Mouse (Mus musculus): ENCODE measurements around the gene Ehd1. TPM values are rescaled to one million over a fixed set of nuclear protein-coding genes. Genes with fewer than 3 reads are reported as not detected.
"Not testable (repeated sequence)": the region's sequence is repeated elsewhere in the genome, so short reads cannot be mapped to it uniquely, and the experiment has no call there.

The Ehd1 gene
- polyA plus RNA-seq, 1 experiment, result 142 TPM

GRCm38 (mm10) chr19:6296551-6297210, 20.2 kb downstream of the Ehd1 start:
- no peak for DNase-seq (ENCODE audit: low read depth, low spot score)
- 74% methylated on average over 5 of the region's 5 CpGs for WGBS

GRCm38 (mm10) chr19:6297641-6298040, 21.1 kb downstream of the Ehd1 start:
- no peak for DNase-seq (ENCODE audit: low read depth, low spot score)
- WGBS, result 55% methylated on average over 9 of the region's 9 CpGs

GRCm38 (mm10) chr19:6299003-6299402, 22.5 kb downstream of the Ehd1 start:
- 72% methylated on average over 4 of the region's 4 CpGs for WGBS
- DNase-seq (ENCODE audit: low read depth, low spot score), result no peak

GRCm38 (mm10) chr19:6299450-6300267, 23.1 kb downstream of the Ehd1 start:
- no peak for DNase-seq (ENCODE audit: low read depth, low spot score)

GRCm38 (mm10) chr19:6300402-6300841, 23.9 kb downstream of the Ehd1 start:
- WGBS, result 59% methylated on average over 7 of the region's 7 CpGs
- no peak for DNase-seq (ENCODE audit: low read depth, low spot score)

More at GRCm38 (mm10) chr19:6299450-6300267, 23.1 kb downstream of the Ehd1 start:
- WGBS, result 75% methylated on average over 7 of the region's 7 CpGs

GRCm38 (mm10) chr19:6302114-6302513, 25.6 kb downstream of the Ehd1 start:
- no peak for DNase-seq (ENCODE audit: low read depth, low spot score)
- WGBS, result 90% methylated on average over 5 of the region's 5 CpGs

- no peak for DNase-seq (ENCODE audit: low read depth, low spot score)
These were observed 26.0 kb downstream of the Ehd1 start for GRCm38 (mm10) chr19:6302522-6302921.

GRCm38 (mm10) chr19:6303831-6304230, 27.3 kb downstream of the Ehd1 start:
- 79% methylated on average over 6 of the region's 6 CpGs for WGBS
- no peak for DNase-seq (ENCODE audit: low read depth, low spot score)

More at GRCm38 (mm10) chr19:6302522-6302921, 26.0 kb downstream of the Ehd1 start:
- 58% methylated on average over 4 of the region's 4 CpGs for WGBS

GRCm38 (mm10) chr19:6304787-6305516, 28.4 kb downstream of the Ehd1 start:
- DNase-seq (ENCODE audit: low read depth, low spot score), result peak; percentile 93
- WGBS, result 7% methylated on average over 5 of the region's 5 CpGs

GRCm38 (mm10) chr19:6305517-6306115, 29.1 kb downstream of the Ehd1 start:
- WGBS, result 51% methylated on average over 8 of the region's 8 CpGs
- DNase-seq (ENCODE audit: low read depth, low spot score), result no peak

- no peak for DNase-seq (ENCODE audit: low read depth, low spot score)
- under 1% methylated on average over 38 of the region's 38 CpGs for WGBS
These were observed 29.6 kb downstream of the Ehd1 start, which contains the start of gene Cdc42bpg for GRCm38 (mm10) chr19:6306137-6306551. Gene Cdc42bpg (plus strand): TSS chr19:6306456.

- 1% methylated on average over 31 of the region's 34 CpGs for WGBS
- no peak for DNase-seq (ENCODE audit: low read depth, low spot score)
These were observed 30.1 kb downstream of the Ehd1 start for GRCm38 (mm10) chr19:6306586-6306985.

GRCm38 (mm10) chr19:6307733-6308531, 31.4 kb downstream of the Ehd1 start:
- WGBS, result 42% methylated on average over 9 of the region's 9 CpGs
- no peak for DNase-seq (ENCODE audit: low read depth, low spot score)

GRCm38 (mm10) chr19:6310181-6310580, 33.7 kb downstream of the Ehd1 start:
- 92% methylated on average over 5 of the region's 5 CpGs for WGBS
- DNase-seq (ENCODE audit: low read depth, low spot score), result no peak

- WGBS, result 68% methylated on average over 3 of the region's 3 CpGs
- not testable (repeated sequence) for DNase-seq (ENCODE audit: low read depth, low spot score)
These were observed 35.3 kb downstream of the Ehd1 start for GRCm38 (mm10) chr19:6311783-6312182.

GRCm38 (mm10) chr19:6313796-6314195, 37.3 kb downstream of the Ehd1 start:
- no peak for DNase-seq (ENCODE audit: low read depth, low spot score)
- 94% methylated on average over 8 of the region's 8 CpGs for WGBS

GRCm38 (mm10) chr19:6314513-6314912, 38.0 kb downstream of the Ehd1 start:
- no peak for DNase-seq (ENCODE audit: low read depth, low spot score)
- WGBS, result 75% methylated on average over 8 of the region's 8 CpGs

GRCm38 (mm10) chr19:6315573-6315972, 39.0 kb downstream of the Ehd1 start:
- DNase-seq (ENCODE audit: low read depth, low spot score), result no peak
- 81% methylated on average over 14 of the region's 14 CpGs for WGBS

- DNase-seq (ENCODE audit: low read depth, low spot score), result no peak
- WGBS, result 88% methylated on average over 12 of the region's 12 CpGs
These were observed 41.6 kb downstream of the Ehd1 start for GRCm38 (mm10) chr19:6318145-6318544.
